Mouse (Mus musculus): ENCODE results near the gene Sh2d6. TPM values are rescaled to one million over a fixed set of nuclear protein-coding genes. Genes with fewer than 3 reads are reported as not detected.

Gene Sh2d6
- polyA plus RNA-seq, 1 experiment from 2014 or later, result not detected

- Histone ChIP-seq H3K36me3 (replicated peaks; ENCODE audit: insufficient read depth, low read length) (no peaks in the 10 kb centered on the region), H3K4me3 (ENCODE audit: low read depth, low read length) (no peak overlapping the region), H3K9ac (replicated peaks) (no peak overlapping the region), H3K9me3 (ENCODE audit: low read length) (no peaks in the 10 kb centered on the region), H3K27ac (ENCODE audit: low read depth) (no peak overlapping the region), H3K4me2 (ENCODE audit: low read depth, low read length) (no peak overlapping the region), H3K27me3 (ENCODE audit: insufficient read depth, low read length) (no peaks in the 10 kb centered on the region), H3K4me1 (ENCODE audit: insufficient read depth) (no peaks in the 10 kb centered on the region)
- DNase-seq (no peak), ATAC-seq (no peak)
- TF ChIP-seq EP300 (IDR thresholded peaks at IDR 0.05; ENCODE audit: low read depth) (no peak), CTCF (IDR thresholded peaks at IDR 0.05; ENCODE audit: low read depth) (no peak)
- 69% methylated on average over 4 of the region's 4 CpGs for WGBS (ENCODE audit: insufficient replicate concordance)
Measured at GRCm38 (mm10) chr6:72532580-72532979, 11.1 kb upstream of the Sh2d6 start.

DNA sequence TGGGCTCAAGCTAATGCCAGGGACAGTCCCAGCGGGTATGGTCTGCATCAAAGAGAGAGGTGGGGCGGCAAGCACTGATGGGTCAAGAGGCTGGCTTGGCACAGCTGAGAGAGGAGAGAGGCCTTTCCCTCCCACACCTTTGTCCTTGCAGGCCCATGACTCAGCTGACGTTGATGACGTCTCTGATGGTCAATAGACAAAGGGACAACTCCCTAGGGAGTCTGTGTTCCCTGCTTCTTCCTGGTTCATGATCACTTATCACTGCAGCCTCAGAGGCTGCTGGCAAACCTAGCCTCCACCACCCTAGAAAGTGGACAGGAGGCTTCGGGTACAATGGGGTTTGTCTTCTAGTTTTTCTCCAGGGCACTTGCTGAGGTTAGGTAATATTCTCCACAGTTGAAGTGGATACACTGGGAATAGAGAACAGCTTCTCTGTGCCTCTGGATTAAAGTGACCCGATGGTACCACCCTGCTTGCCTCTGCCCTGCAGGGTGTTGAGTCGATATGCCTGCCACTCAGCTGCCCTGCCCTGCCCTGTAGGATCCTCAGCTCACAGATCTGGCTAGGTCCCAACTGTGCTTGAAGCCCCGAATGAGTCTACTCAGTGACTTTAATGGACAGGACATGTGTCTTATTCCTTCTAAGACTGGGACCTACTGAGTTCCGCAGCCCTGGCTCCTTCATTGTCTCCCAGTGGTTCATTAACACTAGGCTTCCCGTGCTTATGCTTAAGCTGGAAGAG, 7.1 kb upstream of the Sh2d6 start:
- TF ChIP-seq CTCF (IDR thresholded peaks at IDR 0.05; ENCODE audit: low read depth), result no peak
- no peak for TF ChIP-seq EP300 (IDR thresholded peaks at IDR 0.05; ENCODE audit: low read depth)
- Histone ChIP-seq H3K9me3 (ENCODE audit: low read length) (no peaks in the 10 kb centered on the region), H3K4me3 (ENCODE audit: low read depth, low read length) (no peak overlapping the region), H3K4me2 (ENCODE audit: low read depth, low read length) (no peak overlapping the region), H3K9ac (replicated peaks) (no peak overlapping the region), H3K36me3 (replicated peaks; ENCODE audit: insufficient read depth, low read length) (no peaks in the 10 kb centered on the region), H3K27me3 (ENCODE audit: insufficient read depth, low read length) (no peaks in the 10 kb centered on the region), H3K27ac (ENCODE audit: low read depth) (no peak overlapping the region), H3K4me1 (ENCODE audit: insufficient read depth) (no peaks in the 10 kb centered on the region)
- ATAC-seq, result peak; percentile 40; the same call in 1 of the 2 replicates
- DNase-seq, result no peak
- whole genome bisulfite sequencing (ENCODE audit: insufficient replicate concordance), result 77% methylated on average over 10 of the region's 10 CpGs

DNA sequence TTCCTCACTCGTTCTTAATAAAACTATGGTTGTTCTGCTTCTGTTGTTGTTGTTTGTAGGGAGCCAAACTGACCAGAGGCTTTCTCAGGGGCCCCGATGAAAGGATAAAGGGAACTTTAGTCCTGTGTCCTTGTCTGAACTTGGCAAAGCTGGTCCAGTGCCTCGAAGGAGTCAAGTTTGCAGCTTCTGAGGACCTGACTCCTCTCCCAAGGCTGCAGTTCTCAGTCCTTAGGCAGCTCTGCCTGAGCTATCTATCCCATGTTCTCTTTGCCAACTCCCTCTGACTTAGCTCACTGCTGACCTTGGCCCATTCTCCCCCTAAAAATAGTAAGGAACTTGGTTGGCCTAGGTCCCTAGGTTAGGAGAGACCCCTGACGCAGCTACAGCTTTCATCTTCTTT, 5.6 kb upstream of the Sh2d6 start:
- no peaks in the 10 kb centered on the region for H3K36me3 ChIP-seq (replicated peaks; ENCODE audit: insufficient read depth, low read length)
- H3K9ac ChIP-seq (replicated peaks), result no peak overlapping the region
- H3K27me3 ChIP-seq (ENCODE audit: insufficient read depth, low read length), result no peaks in the 10 kb centered on the region
- no peak overlapping the region for H3K4me2 ChIP-seq (ENCODE audit: low read depth, low read length)
- H3K4me3 ChIP-seq (ENCODE audit: low read depth, low read length), result no peak overlapping the region
- H3K27ac ChIP-seq (ENCODE audit: low read depth), result no peak overlapping the region
- WGBS (ENCODE audit: insufficient replicate concordance), result 70% methylated on average over 4 of the region's 4 CpGs
- no peak for ATAC-seq
- no peak for TF ChIP-seq EP300 (IDR thresholded peaks at IDR 0.05; ENCODE audit: low read depth)
- TF ChIP-seq CTCF (IDR thresholded peaks at IDR 0.05; ENCODE audit: low read depth), result no peak
- no peaks in the 10 kb centered on the region for H3K9me3 ChIP-seq (ENCODE audit: low read length)
- 0 out of 2 replicates have a peak, but pooled peaks cover 3% of the 10 kb centered on the region for H3K4me1 ChIP-seq (ENCODE audit: insufficient read depth)
- DNase-seq, result no peak

DNA sequence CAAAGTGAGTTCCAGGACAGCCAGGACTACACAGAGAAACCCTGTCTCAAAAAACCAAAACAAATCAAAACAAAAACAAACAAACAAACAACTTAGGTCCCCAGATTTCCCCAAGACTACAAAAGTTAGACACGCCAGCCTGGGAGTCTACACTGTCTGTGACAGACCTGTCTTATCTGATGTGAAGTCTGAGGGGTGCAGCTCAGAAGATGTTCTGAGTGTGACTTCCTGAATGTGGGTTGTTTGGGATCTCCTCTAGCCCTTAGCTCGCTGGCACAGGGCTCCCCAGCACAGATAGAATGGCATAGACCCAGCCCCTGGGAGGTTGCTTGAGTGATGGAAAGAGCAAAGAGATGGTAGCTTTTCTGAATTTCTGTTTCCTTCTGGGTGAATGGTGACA, 2.7 kb upstream of the Sh2d6 start:
- WGBS (ENCODE audit: insufficient replicate concordance), result 61% methylated on average over 2 of the region's 2 CpGs
- no peak for TF ChIP-seq EP300 (IDR thresholded peaks at IDR 0.05; ENCODE audit: low read depth)
- no peak for TF ChIP-seq CTCF (IDR thresholded peaks at IDR 0.05; ENCODE audit: low read depth)
- no peak overlapping the region for H3K27ac ChIP-seq (ENCODE audit: low read depth)
- ATAC-seq, result no peak
- no peak overlapping the region for H3K4me2 ChIP-seq (ENCODE audit: low read depth, low read length)
- no peak overlapping the region for H3K4me3 ChIP-seq (ENCODE audit: low read depth, low read length)
- H3K4me1 ChIP-seq (ENCODE audit: insufficient read depth), result 0 out of 2 replicates have a peak, but pooled peaks cover 3% of the 10 kb centered on the region
- no peaks in the 10 kb centered on the region for H3K27me3 ChIP-seq (ENCODE audit: insufficient read depth, low read length)
- H3K9ac ChIP-seq (replicated peaks), result no peak overlapping the region
- no peak for DNase-seq
- no peaks in the 10 kb centered on the region for H3K9me3 ChIP-seq (ENCODE audit: low read length)
- H3K36me3 ChIP-seq (replicated peaks; ENCODE audit: insufficient read depth, low read length), result no peaks in the 10 kb centered on the region

DNA sequence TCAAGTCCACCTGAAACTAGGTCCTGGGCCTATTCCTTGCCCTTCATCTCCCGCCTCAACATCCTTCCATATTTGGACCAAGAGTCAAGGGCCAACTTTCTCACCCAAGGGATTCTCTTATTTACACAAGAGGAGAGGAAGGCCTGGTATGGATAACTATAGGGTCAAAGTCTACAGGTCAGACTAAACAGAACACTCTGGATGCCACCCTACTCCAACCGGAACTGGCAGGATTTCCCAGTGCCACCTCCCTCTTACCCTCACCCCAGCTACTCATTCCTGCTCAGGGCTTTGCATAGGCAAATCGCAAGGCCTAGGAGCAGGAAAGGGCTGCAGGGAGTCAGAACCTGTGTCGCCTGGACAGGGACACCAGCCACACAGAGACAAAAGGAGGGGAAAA, 1.7 kb upstream of the Sh2d6 start:
- 64% methylated on average over 4 of the region's 4 CpGs for WGBS (ENCODE audit: insufficient replicate concordance)
- TF ChIP-seq EP300 (IDR thresholded peaks at IDR 0.05; ENCODE audit: low read depth), result no peak
- no peak for TF ChIP-seq CTCF (IDR thresholded peaks at IDR 0.05; ENCODE audit: low read depth)
- H3K27ac ChIP-seq (ENCODE audit: low read depth), result no peak overlapping the region
- no peaks in the 10 kb centered on the region for H3K27me3 ChIP-seq (ENCODE audit: insufficient read depth, low read length)
- H3K4me1 ChIP-seq (ENCODE audit: insufficient read depth), result 0 out of 2 replicates have a peak, but pooled peaks cover 3% of the 10 kb centered on the region
- H3K36me3 ChIP-seq (replicated peaks; ENCODE audit: insufficient read depth, low read length), result no peaks in the 10 kb centered on the region
- H3K4me2 ChIP-seq (ENCODE audit: low read depth, low read length), result no peak overlapping the region
- DNase-seq, result no peak
- no peak overlapping the region for H3K4me3 ChIP-seq (ENCODE audit: low read depth, low read length)
- no peaks in the 10 kb centered on the region for H3K9me3 ChIP-seq (ENCODE audit: low read length)
- H3K9ac ChIP-seq (replicated peaks), result no peak overlapping the region
- no peak for ATAC-seq

DNA sequence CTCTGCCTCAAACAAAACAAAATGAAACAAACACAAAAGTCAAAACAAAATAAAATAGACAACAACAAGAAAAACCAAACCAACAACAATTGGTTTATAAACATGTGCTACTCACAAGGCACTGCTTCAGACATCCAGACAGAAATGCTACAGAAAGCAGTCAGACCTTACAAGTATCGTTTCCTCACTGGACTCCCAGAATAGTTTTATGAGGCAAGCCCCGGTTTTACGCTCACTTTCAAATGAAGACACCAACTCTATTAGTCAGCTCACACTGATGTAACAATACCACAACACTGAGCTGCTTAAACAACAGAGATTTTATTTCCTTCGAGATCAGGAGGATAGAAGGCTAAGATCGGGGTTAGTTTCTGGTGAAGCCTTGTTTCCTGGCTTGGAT, 781 bp upstream of the Sh2d6 start:
- no peaks in the 10 kb centered on the region for H3K27me3 ChIP-seq (ENCODE audit: insufficient read depth, low read length)
- no peak for DNase-seq
- H3K9me3 ChIP-seq (ENCODE audit: low read length), result no peaks in the 10 kb centered on the region
- H3K4me1 ChIP-seq (ENCODE audit: insufficient read depth), result 0 out of 2 replicates have a peak, but pooled peaks cover 3% of the 10 kb centered on the region
- ATAC-seq, result no peak
- no peak overlapping the region for H3K9ac ChIP-seq (replicated peaks)
- H3K4me2 ChIP-seq (ENCODE audit: low read depth, low read length), result no peak overlapping the region
- H3K36me3 ChIP-seq (replicated peaks; ENCODE audit: insufficient read depth, low read length), result no peaks in the 10 kb centered on the region
- no peak for TF ChIP-seq CTCF (IDR thresholded peaks at IDR 0.05; ENCODE audit: low read depth)
- no peak for TF ChIP-seq EP300 (IDR thresholded peaks at IDR 0.05; ENCODE audit: low read depth)
- H3K4me3 ChIP-seq (ENCODE audit: low read depth, low read length), result no peak overlapping the region
- no peak overlapping the region for H3K27ac ChIP-seq (ENCODE audit: low read depth)
- 73% methylated on average over 5 of the region's 5 CpGs for WGBS (ENCODE audit: insufficient replicate concordance)

Data from liver, postnatal 0 days (tissue).